Mouse (Mus musculus) lung, postnatal 0 days (tissue): ENCODE measurements around the gene Lin7a.

Experiments used
- CTCF ChIP-seq: IDR thresholded peaks from 2 replicates; pipeline ENCODE4 v1.5.1; 2016; ENCODE audit warnings: antibody characterized with exemption, mild to moderate bottlenecking
- EP300 ChIP-seq: IDR thresholded peaks from 2 replicates; pipeline ENCODE4 v1.6.1; 2016; ENCODE audit warnings: antibody characterized with exemption, mild to moderate bottlenecking, control low read depth

GRCm38 (mm10) chr10:107228776-107229175 lies 42.7 kb upstream of the Lin7a start:
- TF ChIP-seq CTCF (no peak), EP300 (no peak)
